Mouse (Mus musculus): ENCODE data around the gene H6pd. TPM values are rescaled to one million over a fixed set of nuclear protein-coding genes. Genes with fewer than 3 reads are reported as not detected.
A peak's percentile ranks its signal among the peaks of the same experiment; 100 is the strongest.

Gene H6pd
- total RNA-seq, 2 experiments from 2014 or later = 13.7 to 17.0 TPM

DNA sequence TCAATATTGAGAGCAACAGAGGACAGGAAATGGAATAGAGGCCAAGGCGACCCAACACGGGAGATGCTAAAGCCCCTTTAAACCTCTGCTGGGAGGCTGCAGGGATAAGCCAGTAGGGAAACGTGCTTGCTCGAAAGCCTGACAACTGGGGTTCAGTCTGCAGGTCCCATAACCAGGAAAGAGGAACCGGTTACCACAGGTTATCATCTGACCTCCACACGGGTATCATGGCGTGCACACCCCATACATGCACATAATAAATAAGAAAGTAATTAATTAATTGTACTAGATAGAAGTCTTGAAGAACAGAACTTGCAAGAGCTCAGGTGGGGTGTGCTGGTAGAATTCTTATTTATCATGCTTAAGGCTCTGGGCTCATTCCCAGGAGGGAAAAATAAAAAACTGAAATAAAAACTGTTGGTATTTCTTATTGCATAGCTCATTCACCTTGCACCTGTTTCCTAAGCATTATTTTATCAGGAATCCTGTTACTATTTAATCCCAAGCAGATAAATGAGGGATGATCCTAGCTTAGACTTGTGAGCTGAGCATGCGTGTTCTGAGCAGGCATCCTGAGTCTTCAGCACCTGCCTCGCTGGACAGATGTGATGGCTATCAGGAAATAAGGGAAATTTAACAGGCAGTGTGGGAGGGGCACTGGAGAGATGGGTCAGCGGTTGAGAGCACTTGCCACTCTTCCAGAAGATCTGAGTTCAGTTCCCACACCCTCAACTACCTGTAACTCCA is 22.0 kb downstream of the H6pd start:
- DNase-seq (ENCODE audit: extremely low spot score in 1 of 2, low spot score in 2 of 2) = no peak
- intact Hi-C loops (cut with DNase I) = no loop called here

DNA sequence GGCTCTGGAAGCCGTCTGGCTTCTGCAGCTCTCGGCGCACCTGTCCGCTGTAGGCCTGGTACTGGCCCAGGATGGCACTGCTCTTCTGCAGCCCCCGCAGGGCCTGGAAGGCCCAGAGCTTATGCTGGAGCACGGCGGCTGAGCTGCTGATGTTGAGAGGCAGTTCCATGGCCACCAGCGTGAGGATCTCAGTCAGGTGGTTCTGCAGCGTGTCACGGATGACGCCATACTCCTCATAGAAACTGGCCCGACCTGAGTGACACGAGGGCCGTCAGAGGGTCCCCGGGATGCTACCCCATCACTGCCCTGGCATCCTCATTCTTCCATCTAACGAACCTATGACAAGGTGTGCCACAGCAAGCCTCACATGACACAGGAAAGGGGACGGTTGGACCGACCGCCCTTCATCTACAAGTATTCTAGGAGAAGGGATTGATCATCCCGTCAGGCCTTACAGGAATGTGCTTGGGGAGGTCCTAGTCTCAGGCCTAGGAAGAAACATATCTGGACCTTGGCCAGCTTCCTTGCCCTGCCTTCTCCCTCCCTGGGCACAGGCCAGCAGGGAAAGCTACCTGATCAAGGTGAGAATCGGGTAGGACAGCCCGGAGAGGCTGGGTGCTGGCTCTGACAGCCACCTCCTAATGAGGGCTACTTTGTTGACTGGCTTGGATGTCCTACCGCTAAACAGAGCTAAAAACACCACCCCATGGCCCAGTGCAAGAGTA is 24.7 kb downstream of the H6pd start:
- no peak for DNase-seq (ENCODE audit: extremely low spot score in 1 of 2, low spot score in 2 of 2)
- intact Hi-C loops (cut with DNase I) = no loop called here

DNA sequence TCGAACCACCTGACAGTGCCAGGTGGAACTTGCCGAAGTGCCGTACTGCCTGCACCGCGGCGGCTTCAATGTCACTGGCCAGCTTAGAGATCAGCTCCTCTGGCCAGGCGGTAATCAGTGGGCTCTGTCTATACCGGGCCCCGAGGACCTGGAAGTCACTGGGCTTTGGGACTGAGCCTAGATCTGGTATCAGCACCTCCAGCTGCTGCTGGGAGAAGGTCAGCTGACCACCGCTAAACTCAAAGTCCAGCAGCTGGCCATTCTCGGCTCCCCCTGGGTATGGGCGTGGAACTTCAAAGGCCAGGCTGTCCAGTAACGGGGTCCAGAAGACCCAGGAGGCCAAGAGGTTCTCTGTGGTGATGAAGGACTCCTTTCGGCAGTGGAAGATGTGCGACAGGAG is 26.7 kb downstream of the H6pd start:
- DNase-seq (ENCODE audit: extremely low spot score in 1 of 2, low spot score in 2 of 2) = no peak
- intact Hi-C loops (cut with DNase I) = no loop called here

DNA sequence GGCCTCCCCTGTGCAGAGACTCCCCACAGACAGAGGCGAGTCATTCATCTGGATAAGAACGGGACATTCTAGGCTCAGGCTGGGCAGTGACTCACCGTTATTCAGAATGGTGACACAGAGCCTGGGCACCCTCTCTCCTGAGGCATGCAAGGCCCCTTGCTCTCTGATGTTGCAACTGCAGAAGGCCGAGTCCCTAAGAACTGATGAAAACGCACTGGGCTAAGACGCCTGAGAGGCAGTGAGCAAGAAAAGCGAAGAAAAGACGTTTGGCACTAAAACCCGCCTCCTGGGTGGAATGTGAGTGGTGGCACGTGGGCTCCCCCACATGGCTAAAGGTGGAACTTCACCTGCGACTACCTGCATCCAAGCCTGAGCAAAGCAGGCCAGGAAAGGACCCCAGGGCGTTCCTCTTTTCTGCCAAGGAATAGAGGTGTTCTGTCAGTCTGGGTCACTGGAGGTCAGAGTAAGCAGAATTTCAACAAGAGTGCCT is 29.0 kb downstream of the H6pd start:
- intact Hi-C loops (cut with DNase I) = loop anchor here (5.0 kb wide), 1 partner anchor 173 kb away; no protein-coding TSS in a partner anchor
- peak; percentile 79 to 85 for DNase-seq (ENCODE audit: extremely low spot score in 1 of 2, low spot score in 2 of 2)

DNA sequence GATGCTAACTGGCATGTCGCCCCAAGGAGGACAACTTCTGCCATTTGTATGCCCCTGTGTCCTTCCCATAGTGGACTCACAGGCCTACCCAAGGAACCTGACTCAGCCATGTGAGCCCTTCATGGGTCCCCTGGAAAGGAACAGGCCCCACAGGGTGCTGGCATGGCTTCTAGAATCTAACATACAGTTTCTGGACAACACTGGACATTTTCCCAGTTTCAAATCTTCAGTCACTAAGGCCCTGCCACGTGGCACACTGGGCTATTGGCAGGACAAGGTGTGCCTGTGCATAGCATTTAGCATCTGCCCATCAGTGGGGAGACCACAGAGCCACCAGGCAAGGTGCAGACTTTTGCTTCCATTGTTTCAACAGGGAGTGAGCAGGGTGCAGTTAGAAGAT is 30.0 kb downstream of the H6pd start:
- DNase-seq (ENCODE audit: extremely low spot score in 1 of 2, low spot score in 2 of 2) = no peak
- intact Hi-C loops (cut with DNase I) = loop anchor here (5.0 kb wide), 1 partner anchor 172 kb away; no protein-coding TSS in a partner anchor

DNA sequence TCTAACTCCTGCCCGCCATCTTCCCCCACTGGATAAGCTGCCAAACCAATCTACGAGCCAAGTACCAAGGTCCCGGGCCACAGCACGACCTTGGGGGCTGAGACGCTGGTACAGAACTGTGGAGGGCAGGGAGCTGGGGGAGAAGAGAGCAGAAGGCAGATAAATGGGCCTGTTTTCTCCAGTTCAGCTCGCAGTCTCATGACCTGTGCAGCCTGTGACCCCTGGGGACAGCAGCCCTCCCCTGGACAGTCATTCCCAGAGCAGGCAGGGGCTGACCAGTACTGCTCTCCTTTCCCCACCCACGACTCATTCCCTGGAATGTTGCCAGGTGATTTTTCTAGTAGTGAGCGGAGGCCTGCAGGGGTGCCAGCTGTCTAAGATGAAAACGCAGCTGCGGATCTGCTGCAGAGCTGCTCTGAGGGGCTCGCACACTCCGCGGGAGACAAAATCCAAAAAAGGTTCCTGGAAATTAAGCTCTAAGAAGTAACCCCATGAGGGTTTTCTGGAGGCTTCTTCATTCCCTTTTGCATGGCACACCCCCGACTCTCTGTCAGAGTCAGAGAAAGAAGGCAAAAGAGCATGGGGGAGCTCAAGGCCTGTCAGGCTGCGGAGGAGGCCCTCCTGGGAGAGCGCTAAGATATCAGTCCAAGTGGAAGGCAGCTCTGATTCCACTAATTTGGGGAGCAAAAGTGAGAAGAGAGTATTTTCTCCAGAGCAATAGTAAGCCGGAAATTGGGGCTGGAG is 30.9 kb downstream of the H6pd start:
- DNase-seq (ENCODE audit: extremely low spot score in 1 of 2, low spot score in 2 of 2) = peak in 1 of 2 experiments; percentile 65
- intact Hi-C loops (cut with DNase I) = loop anchor here (5.0 kb wide), 1 partner anchor 171 kb away; no protein-coding TSS in a partner anchor

DNA sequence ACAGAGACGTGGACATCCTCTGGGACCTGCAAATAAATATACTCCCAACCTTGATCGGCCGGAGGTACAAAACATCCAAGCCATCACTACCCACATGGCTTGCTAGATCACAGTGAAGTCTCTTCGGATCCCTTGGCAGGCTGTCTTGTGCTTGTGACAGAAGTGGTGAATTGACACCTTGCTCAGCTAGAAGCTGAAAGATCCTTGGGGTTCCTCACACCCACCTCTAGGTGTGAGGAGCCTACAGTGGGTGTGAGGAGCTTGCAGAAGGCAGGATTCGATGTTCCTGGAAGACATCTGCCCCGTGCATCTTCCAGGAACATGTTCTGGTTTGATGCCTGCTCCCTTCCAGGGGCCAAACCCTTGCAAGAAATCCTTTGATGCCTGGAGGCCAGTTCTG is 31.6 kb downstream of the H6pd start:
- intact Hi-C loops (cut with DNase I) = loop anchor here (5.0 kb wide), 1 partner anchor 170 kb away; no protein-coding TSS in a partner anchor
- no peak for DNase-seq (ENCODE audit: extremely low spot score in 1 of 2, low spot score in 2 of 2)

DNA sequence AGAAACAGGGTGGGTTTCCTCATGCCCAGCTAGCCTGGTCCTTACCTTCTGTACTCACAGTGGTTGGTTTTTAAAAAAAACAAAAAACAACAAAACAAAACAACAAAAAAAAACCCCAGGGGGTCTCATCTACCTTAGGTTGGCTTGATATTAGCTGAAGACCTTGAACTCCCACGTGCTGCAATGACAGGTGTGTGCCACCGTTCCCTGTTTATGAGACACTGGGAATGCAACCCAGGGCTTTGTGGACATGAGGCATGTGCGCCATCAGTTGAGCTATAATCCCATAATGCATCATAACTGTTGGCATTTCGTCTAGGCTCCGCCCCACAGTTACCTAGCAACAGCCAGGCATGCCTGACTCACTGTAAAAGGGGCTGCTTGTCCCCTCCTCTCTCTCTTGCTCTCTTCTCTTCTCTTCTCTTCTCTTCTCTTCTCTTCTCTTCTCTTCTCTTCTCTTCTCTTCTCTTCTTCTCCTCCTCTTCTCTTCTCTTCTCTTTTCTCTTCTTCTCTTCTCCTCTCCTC is 33.0 kb downstream of the H6pd start:
- DNase-seq (ENCODE audit: extremely low spot score in 1 of 2, low spot score in 2 of 2) = no peak
- intact Hi-C loops (cut with DNase I) = loop anchor here (5.0 kb wide), 1 partner anchor 168 kb away; no protein-coding TSS in a partner anchor

DNA sequence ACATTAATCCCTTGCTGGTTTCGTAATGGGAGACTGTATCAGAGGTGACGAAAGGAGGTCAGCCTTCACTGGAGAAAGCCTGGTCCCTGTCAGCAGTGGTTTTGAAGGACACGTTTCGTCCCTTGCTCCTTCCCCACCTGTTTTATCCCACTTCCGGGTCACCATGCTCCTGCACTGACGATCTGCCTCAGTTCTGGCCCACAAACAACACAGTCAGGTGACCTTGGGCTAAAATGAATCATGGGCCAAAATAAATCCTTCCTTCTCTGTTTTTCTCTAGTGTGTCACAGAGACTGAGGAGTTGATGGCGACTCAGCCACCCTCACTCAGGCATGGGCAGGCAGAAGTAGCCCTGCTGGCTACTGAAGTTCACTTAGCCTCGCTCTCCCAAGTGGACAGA is 33.5 kb downstream of the H6pd start:
- intact Hi-C loops (cut with DNase I) = loop anchor here (5.0 kb wide), 1 partner anchor 168 kb away; no protein-coding TSS in a partner anchor
- DNase-seq (ENCODE audit: extremely low spot score in 1 of 2, low spot score in 2 of 2) = no peak

DNA sequence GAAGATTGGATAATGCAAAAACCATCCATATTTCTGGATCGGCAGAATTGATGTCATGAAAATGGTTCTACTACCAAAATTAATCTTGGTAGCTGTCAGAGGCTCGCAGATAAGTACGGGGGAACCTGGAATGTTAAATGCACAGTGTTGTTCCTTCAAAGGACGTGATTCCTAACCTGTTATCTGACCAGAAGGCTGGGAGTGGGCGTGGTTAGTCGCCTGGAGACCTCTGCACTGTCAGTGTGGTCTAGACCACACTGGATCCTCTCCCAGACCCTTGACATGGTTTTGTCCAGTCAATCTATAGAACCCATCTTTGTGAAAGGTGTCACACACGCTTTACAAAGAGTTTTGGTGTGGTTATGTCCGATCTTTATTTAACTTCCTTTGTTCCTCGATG is 37.4 kb downstream of the H6pd start:
- intact Hi-C loops (cut with DNase I) = no loop called here
- DNase-seq (ENCODE audit: extremely low spot score in 1 of 2, low spot score in 2 of 2) = no peak

DNA sequence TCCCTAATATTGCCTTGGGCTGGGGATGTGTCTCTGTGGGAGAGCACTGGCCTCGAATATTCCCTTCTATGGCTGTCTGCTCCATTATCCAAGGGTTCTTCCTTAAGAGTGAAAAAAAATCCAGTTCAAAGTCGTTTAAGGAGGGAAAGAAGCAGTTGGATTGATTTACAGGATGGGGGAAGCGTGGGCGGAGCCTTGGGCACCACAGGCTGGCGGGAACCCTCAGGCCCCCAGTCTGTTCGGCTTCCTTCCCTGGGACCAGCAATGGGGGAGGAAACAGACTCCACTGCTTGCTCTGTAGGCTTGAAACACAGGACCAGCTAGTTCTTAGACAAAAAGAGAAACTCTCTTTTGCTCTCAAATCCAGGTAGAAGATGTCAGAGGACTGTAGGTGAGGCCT is 40.3 kb downstream of the H6pd start:
- no peak for DNase-seq (ENCODE audit: extremely low spot score in 1 of 2, low spot score in 2 of 2)
- intact Hi-C loops (cut with DNase I) = no loop called here

DNA sequence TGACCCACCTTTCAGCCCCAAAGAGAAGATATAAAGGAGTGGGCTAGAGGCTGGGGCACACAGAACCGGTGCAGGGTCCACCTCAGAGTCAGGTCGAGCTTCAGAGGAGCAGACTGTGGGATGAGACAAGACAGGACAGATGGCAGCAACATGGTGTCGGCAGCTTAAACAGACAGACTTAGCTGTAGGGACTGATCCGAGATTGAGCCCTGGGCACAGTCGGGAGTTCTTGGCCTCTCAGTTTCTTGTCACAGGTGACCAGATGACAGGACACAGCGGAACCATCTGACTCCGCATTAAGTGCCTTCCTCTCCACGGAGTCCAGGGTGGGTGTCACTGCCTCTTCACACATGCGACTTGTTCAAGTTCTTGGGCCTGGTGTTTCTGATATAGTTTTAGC is 41.9 kb downstream of the H6pd start:
- no peak for DNase-seq (ENCODE audit: extremely low spot score in 1 of 2, low spot score in 2 of 2)
- intact Hi-C loops (cut with DNase I) = no loop called here

DNA sequence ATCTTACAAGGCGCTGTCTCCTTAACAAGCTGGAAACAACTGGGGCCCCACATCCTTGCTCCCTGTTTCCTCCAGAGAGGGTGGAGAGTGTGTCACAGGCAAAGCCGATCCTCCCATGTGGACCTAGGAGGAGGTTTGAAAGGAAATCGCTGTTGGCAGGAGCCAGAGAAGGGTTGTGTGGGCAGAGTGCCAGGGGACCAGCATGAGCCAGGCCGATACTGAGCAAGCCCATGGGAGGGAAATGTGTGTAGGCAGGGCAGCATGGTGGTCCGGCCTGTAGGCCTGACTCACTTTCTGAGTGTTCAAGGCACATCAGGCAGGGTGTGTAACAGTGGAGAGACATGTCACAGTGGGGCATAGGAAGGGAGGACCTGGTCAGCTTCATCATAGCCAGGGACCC is 42.6 kb downstream of the H6pd start:
- peak in 1 of 2 experiments; percentile 84 for DNase-seq (ENCODE audit: extremely low spot score in 1 of 2, low spot score in 2 of 2)
- intact Hi-C loops (cut with DNase I) = no loop called here

DNA sequence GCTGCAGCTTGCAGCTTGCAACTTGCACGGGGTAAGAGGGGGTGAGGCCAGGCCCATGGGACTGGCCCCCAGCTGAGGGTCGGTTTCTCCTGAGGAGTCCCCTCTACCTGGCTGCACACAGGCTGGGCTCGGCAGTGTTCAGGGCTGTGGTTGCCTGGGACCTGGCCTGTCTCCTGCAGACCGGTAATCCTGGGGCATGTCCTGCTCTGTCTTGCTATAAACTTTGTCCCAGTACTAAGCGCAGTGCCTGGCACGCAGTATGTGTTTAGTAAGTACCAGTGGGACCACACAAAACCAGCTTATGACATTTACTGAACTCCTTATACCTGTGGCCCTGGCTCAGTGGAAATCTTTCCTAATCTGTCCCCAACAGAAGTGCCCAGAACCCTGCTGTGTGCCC is 43.2 kb downstream of the H6pd start:
- DNase-seq (ENCODE audit: extremely low spot score in 1 of 2, low spot score in 2 of 2) = no peak
- intact Hi-C loops (cut with DNase I) = no loop called here

DNA sequence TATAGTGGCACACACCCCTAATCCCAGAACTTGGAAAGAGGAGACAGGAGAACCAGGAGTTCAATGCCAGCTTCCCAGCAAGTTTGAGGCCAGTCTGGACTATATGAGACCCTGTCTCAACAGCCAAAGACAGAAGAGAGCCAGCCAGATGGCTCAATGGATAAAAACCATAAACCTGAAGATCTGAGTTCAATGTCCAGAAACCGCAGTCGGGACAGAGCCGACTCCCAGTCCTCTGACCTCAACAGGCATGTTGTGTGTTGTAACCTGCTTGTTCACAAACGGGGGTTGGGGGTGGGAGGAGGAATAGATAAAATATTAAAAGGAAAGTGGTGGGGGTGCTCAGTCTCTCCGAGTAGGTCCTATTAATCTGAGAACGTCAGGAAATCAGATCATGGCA is 43.6 kb downstream of the H6pd start:
- DNase-seq (ENCODE audit: extremely low spot score in 1 of 2, low spot score in 2 of 2) = no peak
- intact Hi-C loops (cut with DNase I) = no loop called here

DNA sequence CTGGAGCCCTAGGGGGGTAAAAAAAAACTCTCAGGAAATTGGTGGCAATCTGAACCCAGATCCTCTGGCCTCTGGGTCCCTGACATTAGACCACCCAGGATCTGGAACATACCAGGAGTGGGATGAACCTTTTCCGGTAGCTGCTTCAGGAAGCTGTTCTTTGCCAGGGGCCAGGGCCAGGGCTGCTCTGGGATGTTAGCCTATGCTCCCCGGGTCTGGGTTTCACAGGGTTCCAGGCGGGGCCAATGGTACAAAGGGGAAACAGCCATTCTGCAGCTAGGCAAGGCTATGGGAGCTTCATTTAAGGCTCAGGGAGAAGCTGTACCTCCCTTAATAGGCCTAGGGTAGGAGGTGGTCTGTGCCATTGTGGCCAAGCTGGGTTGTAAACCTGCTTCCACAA is 44.1 kb downstream of the H6pd start:
- no peak for DNase-seq (ENCODE audit: extremely low spot score in 1 of 2, low spot score in 2 of 2)
- intact Hi-C loops (cut with DNase I) = no loop called here

DNA sequence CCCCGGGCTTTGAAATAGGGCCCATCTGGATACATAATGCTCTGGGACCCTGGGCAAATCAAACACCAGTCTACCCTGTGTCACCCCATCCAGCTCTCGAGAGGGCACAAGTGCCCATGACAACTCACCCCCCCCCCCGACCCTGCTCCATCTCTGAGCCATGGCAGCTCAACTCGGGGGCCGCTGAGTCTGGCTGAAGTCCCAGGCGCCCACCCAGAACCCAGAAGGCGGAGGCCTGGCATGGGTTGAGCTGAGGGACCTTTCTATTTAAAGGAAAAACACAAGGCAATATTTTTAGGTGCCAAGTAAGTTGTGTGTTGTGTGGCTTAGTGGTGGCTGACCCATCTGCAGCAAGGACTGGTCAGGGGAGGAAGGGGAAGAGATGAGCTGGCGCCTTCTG is 44.5 kb downstream of the H6pd start:
- DNase-seq (ENCODE audit: extremely low spot score in 1 of 2, low spot score in 2 of 2) = no peak
- intact Hi-C loops (cut with DNase I) = no loop called here

DNA sequence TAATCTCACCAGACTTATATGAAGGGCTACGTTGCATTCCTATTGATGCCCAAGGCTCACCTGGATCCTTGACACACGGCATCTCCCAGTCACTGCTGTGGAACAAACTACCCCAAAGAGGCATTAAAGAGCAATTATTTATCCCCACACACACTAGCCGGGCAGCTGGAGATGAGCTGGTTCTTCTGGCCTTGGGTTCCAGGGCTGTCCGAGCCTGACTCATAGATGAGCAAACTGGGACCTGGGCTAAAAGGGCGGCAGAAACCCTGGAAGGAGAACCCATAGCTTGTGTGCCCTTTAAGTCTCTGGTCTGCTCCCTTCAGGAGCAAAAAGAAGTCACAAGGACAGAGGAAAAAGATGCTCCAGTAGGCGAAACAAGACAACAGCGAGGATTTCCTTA is 48.4 kb downstream of the H6pd start:
- DNase-seq (ENCODE audit: extremely low spot score in 1 of 2, low spot score in 2 of 2) = no peak
- intact Hi-C loops (cut with DNase I) = no loop called here

DNA sequence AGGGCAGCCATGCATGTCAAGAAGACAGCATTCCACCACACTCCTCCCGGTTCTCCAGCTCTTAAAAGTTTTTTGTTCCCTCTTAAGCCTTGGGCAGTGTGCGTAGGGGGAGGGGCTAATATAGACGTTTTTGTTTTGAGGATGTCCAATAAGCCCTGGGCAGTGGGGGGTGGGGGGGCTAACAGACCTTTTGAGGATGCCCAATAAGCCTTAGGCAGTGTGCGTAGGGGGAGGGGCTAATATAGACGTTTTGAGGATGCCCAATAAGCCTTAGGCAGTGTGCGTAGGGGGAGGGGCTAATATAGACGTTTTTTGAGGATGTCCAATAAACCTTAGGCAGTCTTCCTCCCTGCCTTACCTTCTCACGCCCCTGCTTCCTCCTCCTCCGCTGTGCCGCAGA is 49.0 kb downstream of the H6pd start:
- intact Hi-C loops (cut with DNase I) = loop anchor here (5.0 kb wide), 2 partner anchors 103 to 208 kb away; no protein-coding TSS in a partner anchor
- no peak for DNase-seq (ENCODE audit: extremely low spot score in 1 of 2, low spot score in 2 of 2)

All from left cerebral cortex, postnatal 10 days (tissue).